Mouse (Mus musculus) liver, embryonic 16.5 days (tissue): ENCODE data around the gene Utrn. TPM values are rescaled to one million over a fixed set of nuclear protein-coding genes. Genes with fewer than 3 reads are reported as not detected.

Experiments
- ATAC-seq: fragments of 200-750 bp; cut with Nextera tagmentation; 2 replicates; pipeline ENCODE4 v1.8.0; 2017; ENCODE audit warnings: low read depth, mild to moderate bottlenecking, moderate number of reproducible peaks, moderate library complexity
- H3K27ac ChIP-seq: fragments of 300-500 bp; sonication (generic); 2 replicates; pipeline ENCODE4 v1.5.1; 2014; ENCODE audit warnings: mild to moderate bottlenecking, low read length
- H3K27me3 ChIP-seq: fragments of 300-500 bp; sonication (generic); 2 replicates; pipeline ENCODE4 v1.6.1; 2014; ENCODE audit warnings: low read depth, low read length, mixed read lengths; ENCODE audit not compliant: control insufficient read depth, insufficient read depth
- H3K36me3 ChIP-seq: fragments of 300-500 bp; sonication (generic); 2 replicates; pipeline ENCODE4 v1.6.1; 2014; ENCODE audit warnings: mild to moderate bottlenecking; ENCODE audit not compliant: control insufficient read depth, insufficient read depth
- H3K4me1 ChIP-seq: fragments of 300-500 bp; sonication (generic); 2 replicates; pipeline ENCODE4 v1.6.1; 2014; ENCODE audit warnings: low read depth, low read length, mixed read lengths; ENCODE audit not compliant: control insufficient read depth
- H3K4me2 ChIP-seq: fragments of 300-500 bp; sonication (generic); 2 replicates; pipeline ENCODE4 v1.6.1; 2014; ENCODE audit warnings: low read depth, low read length, mixed read lengths
- H3K4me3 ChIP-seq: fragments of 300-500 bp; sonication (generic); 2 replicates; pipeline ENCODE4 v1.5.1; 2014; ENCODE audit warnings: low read depth, mild to moderate bottlenecking, low read length
- H3K9ac ChIP-seq: fragments of 300-500 bp; sonication (generic); 2 replicates; pipeline ENCODE4 v1.6.1; 2014; ENCODE audit warnings: low read depth, low read length
- H3K9me3 ChIP-seq: fragments of 300-500 bp; sonication (generic); replicated peaks from 2 replicates; pipeline ENCODE4 v1.6.1; 2016; ENCODE audit warnings: low read length; ENCODE audit not compliant: control insufficient read depth
- WGBS: fragments of 180-500 bp; shearing (Covaris S2); extraction: QIAGEN DNeasy Blood & Tissue Kit; methylation state at CpG from one replicate; pipeline ENCODE4 v1.1.7; 2014; ENCODE audit not compliant: insufficient replicate concordance; 5-methylcytosine and 5-hydroxymethylcytosine counted together
- polyA plus RNA-seq: library from polyadenylated mRNA; unstranded; fragments of >200 nt; fragmentation: Nextera tagmentation; extraction: Ambion mirVana; gene quantifications from 2 replicates; pipeline ENCODE4 v1.2.1, GENCODE M21; 2015

The Utrn gene
- polyA plus RNA-seq, 1 experiment from 2014 or later = 10.2 TPM

- no peaks in the 10 kb centered on the region for H3K27me3 ChIP-seq
- H3K9ac ChIP-seq = no peak overlapping the region
- H3K9me3 ChIP-seq = no peaks in the 10 kb centered on the region
- H3K36me3 ChIP-seq = no peaks in the 10 kb centered on the region
- H3K4me1 ChIP-seq = no peaks in the 10 kb centered on the region
- ATAC-seq = no peak
- H3K4me3 ChIP-seq = no peak overlapping the region
- 19% methylated on average over 3 of the region's 3 CpGs for WGBS
- no peak overlapping the region for H3K27ac ChIP-seq
- no peak overlapping the region for H3K4me2 ChIP-seq
Measured at GRCm38 (mm10) chr10:12518162-12518561, 351.0 kb downstream of the Utrn start.

- no peak overlapping the region for H3K27ac ChIP-seq
- ATAC-seq = no peak
Measured at GRCm38 (mm10) chr10:12505568-12505967, 363.6 kb downstream of the Utrn start.

GRCm38 (mm10) chr10:12500489-12500888 is 368.7 kb downstream of the Utrn start:
- 45% methylated on average over 5 of the region's 5 CpGs for WGBS
- no peak overlapping the region for H3K4me3 ChIP-seq
- H3K4me2 ChIP-seq = no peak overlapping the region

More at GRCm38 (mm10) chr10:12505568-12505967, 363.6 kb downstream of the Utrn start:
- Histone ChIP-seq H3K27me3 (no peaks in the 10 kb centered on the region), H3K9ac (no peak overlapping the region), H3K4me2 (no peak overlapping the region), H3K4me1 (no peaks in the 10 kb centered on the region), H3K36me3 (no peaks in the 10 kb centered on the region; the same call in 1 of the 2 replicates), H3K4me3 (no peak overlapping the region), H3K9me3 (no peaks in the 10 kb centered on the region)
- WGBS = 55% methylated on average over 7 of the region's 7 CpGs

GRCm38 (mm10) chr10:12497555-12497954 is 371.6 kb downstream of the Utrn start:
- no peak overlapping the region for H3K4me2 ChIP-seq
- no peak overlapping the region for H3K9ac ChIP-seq
- no peaks in the 10 kb centered on the region for H3K36me3 ChIP-seq
- no peak for ATAC-seq
- no peaks in the 10 kb centered on the region for H3K9me3 ChIP-seq
- H3K27ac ChIP-seq = no peak overlapping the region
- H3K4me3 ChIP-seq = no peak overlapping the region
- WGBS = 43% methylated on average over 8 of the region's 8 CpGs
- H3K27me3 ChIP-seq = no peaks in the 10 kb centered on the region
- no peaks in the 10 kb centered on the region for H3K4me1 ChIP-seq

More at GRCm38 (mm10) chr10:12500489-12500888, 368.7 kb downstream of the Utrn start:
- ATAC-seq = no peak
- no peaks in the 10 kb centered on the region for H3K27me3 ChIP-seq
- H3K9me3 ChIP-seq = no peaks in the 10 kb centered on the region
- no peaks in the 10 kb centered on the region for H3K36me3 ChIP-seq
- no peaks in the 10 kb centered on the region for H3K4me1 ChIP-seq
- H3K9ac ChIP-seq = no peak overlapping the region
- H3K27ac ChIP-seq = no peak overlapping the region

GRCm38 (mm10) chr10:12489551-12490177 is 379.5 kb downstream of the Utrn start:
- Histone ChIP-seq H3K36me3 (0 out of 2 replicates have a peak, but pooled peaks cover 2% of the 10 kb centered on the region), H3K4me2 (no peak overlapping the region), H3K4me1 (no peaks in the 10 kb centered on the region), H3K27me3 (no peaks in the 10 kb centered on the region), H3K4me3 (no peak overlapping the region), H3K9ac (no peak overlapping the region), H3K9me3 (no peaks in the 10 kb centered on the region), H3K27ac (no peak overlapping the region)
- WGBS = 42% methylated on average over 4 of the region's 4 CpGs
- no peak for ATAC-seq

- WGBS = 53% methylated on average over 3 of the region's 3 CpGs
- Histone ChIP-seq H3K27ac (no peak overlapping the region), H3K36me3 (0 out of 2 replicates have a peak, but pooled peaks cover 2% of the 10 kb centered on the region), H3K4me3 (no peak overlapping the region), H3K27me3 (no peaks in the 10 kb centered on the region), H3K4me1 (no peaks in the 10 kb centered on the region), H3K4me2 (no peak overlapping the region), H3K9me3 (no peaks in the 10 kb centered on the region), H3K9ac (no peak overlapping the region)
- peak; percentile 30; the same call in 1 of the 2 replicates for ATAC-seq
Measured at GRCm38 (mm10) chr10:12488518-12488917, 380.6 kb downstream of the Utrn start.

- Histone ChIP-seq H3K4me2 (no peak overlapping the region), H3K4me1 (no peaks in the 10 kb centered on the region), H3K27ac (no peak overlapping the region), H3K9me3 (no peaks in the 10 kb centered on the region), H3K4me3 (no peak overlapping the region), H3K27me3 (no peaks in the 10 kb centered on the region), H3K9ac (no peak overlapping the region), H3K36me3 (0 out of 2 replicates have a peak, but pooled peaks cover 2% of the 10 kb centered on the region)
- 75% methylated on average over 5 of the region's 5 CpGs for WGBS
- 0 out of 2 replicates have a peak, but pooled peaks have one; percentile 11 for ATAC-seq
Measured at GRCm38 (mm10) chr10:12488117-12488516, 381.0 kb downstream of the Utrn start.

GRCm38 (mm10) chr10:12483494-12483893 is 385.7 kb downstream of the Utrn start:
- WGBS = 63% methylated on average over 1 of the region's 1 CpGs
- H3K36me3 ChIP-seq = 0 out of 2 replicates have a peak, but pooled peaks cover 2% of the 10 kb centered on the region
- no peak overlapping the region for H3K9ac ChIP-seq
- H3K4me3 ChIP-seq = no peak overlapping the region
- H3K4me1 ChIP-seq = no peaks in the 10 kb centered on the region
- ATAC-seq = no peak
- no peak overlapping the region for H3K4me2 ChIP-seq
- H3K9me3 ChIP-seq = no peaks in the 10 kb centered on the region
- H3K27me3 ChIP-seq = no peaks in the 10 kb centered on the region
- H3K27ac ChIP-seq = no peak overlapping the region

GRCm38 (mm10) chr10:12482975-12483374 is 386.2 kb downstream of the Utrn start:
- no peak overlapping the region for H3K4me2 ChIP-seq
- no peak for ATAC-seq
- no peak overlapping the region for H3K9ac ChIP-seq
- no peaks in the 10 kb centered on the region for H3K4me1 ChIP-seq
- H3K27ac ChIP-seq = no peak overlapping the region
- WGBS = 72% methylated on average over 3 of the region's 3 CpGs
- H3K36me3 ChIP-seq = 0 out of 2 replicates have a peak, but pooled peaks cover 2% of the 10 kb centered on the region
- no peak overlapping the region for H3K4me3 ChIP-seq
- no peaks in the 10 kb centered on the region for H3K9me3 ChIP-seq
- H3K27me3 ChIP-seq = no peaks in the 10 kb centered on the region
